Mouse (Mus musculus) telencephalon, adult 2 months (tissue): ENCODE data around the gene 4930519G04Rik.
"Not testable (repeated sequence)": the region's sequence is repeated elsewhere in the genome, so short reads cannot be mapped to it uniquely, and the experiment has no call there.

Experiments used
- DNase-seq: peaks from one replicate; pipeline ENCODE4 v3.0.0-alpha.2; 2011; ENCODE audit warnings: low read depth, low spot score

Gene 4930519G04Rik

GRCm38 (mm10) chr5:114908598-114909305 lies 55.3 kb downstream of the 4930519G04Rik start:
- no peak for DNase-seq

GRCm38 (mm10) chr5:114913686-114914085 lies 60.2 kb downstream of the 4930519G04Rik start:
- DNase-seq: no peak

GRCm38 (mm10) chr5:114914855-114915254 lies 61.4 kb downstream of the 4930519G04Rik start:
- no peak for DNase-seq

GRCm38 (mm10) chr5:114915854-114916253 lies 62.4 kb downstream of the 4930519G04Rik start:
- DNase-seq: no peak

- no peak for DNase-seq
Measured at GRCm38 (mm10) chr5:114916777-114917176, 63.3 kb downstream of the 4930519G04Rik start.

GRCm38 (mm10) chr5:114917357-114917756 lies 63.9 kb downstream of the 4930519G04Rik start:
- not testable (repeated sequence) for DNase-seq

- DNase-seq: no peak
Measured at GRCm38 (mm10) chr5:114921551-114922365, 68.3 kb downstream of the 4930519G04Rik start.

- DNase-seq: no peak
Measured at GRCm38 (mm10) chr5:114922366-114922731, 68.9 kb downstream of the 4930519G04Rik start.

GRCm38 (mm10) chr5:114922998-114923473 lies 69.6 kb downstream of the 4930519G04Rik start, which contains the start of gene Oasl1:
Gene Oasl1, plus strand, starts transcription at chr5:114923240.
- no peak for DNase-seq

- no peak for DNase-seq
Measured at GRCm38 (mm10) chr5:114926153-114926684, 72.8 kb downstream of the 4930519G04Rik start.

GRCm38 (mm10) chr5:114926753-114927152 lies 73.3 kb downstream of the 4930519G04Rik start:
- DNase-seq: no peak

- no peak for DNase-seq
Measured at GRCm38 (mm10) chr5:114931626-114932025, 78.2 kb downstream of the 4930519G04Rik start.

- no peak for DNase-seq
Measured at GRCm38 (mm10) chr5:114933206-114933605, 79.7 kb downstream of the 4930519G04Rik start.
